Mouse (Mus musculus) inflammation-experienced regulatory T-cells, adult 6 months (primary cell): Measurements from ENCODE around the gene Syt9. TPM values are rescaled to one million over a fixed set of nuclear protein-coding genes. Genes with fewer than 3 reads are reported as not detected.
"Not testable (repeated sequence)": the region's sequence is repeated elsewhere in the genome, so short reads cannot be mapped to it uniquely, and the experiment has no call there.

ENCODE experiments used
- ATAC-seq: one replicate; pipeline ENCODE4 v1.8.0; 2017
- polyA plus RNA-seq, 3 experiments: library from polyadenylated mRNA; unstranded; fragments of 100-300 nt; shearing (Covaris generic); gene quantifications; one replicate each; pipeline ENCODE4 v1.2.1; 2017

The Syt9 gene
- polyA plus RNA-seq, 3 experiments from 2014 or later, result not detected

DNA sequence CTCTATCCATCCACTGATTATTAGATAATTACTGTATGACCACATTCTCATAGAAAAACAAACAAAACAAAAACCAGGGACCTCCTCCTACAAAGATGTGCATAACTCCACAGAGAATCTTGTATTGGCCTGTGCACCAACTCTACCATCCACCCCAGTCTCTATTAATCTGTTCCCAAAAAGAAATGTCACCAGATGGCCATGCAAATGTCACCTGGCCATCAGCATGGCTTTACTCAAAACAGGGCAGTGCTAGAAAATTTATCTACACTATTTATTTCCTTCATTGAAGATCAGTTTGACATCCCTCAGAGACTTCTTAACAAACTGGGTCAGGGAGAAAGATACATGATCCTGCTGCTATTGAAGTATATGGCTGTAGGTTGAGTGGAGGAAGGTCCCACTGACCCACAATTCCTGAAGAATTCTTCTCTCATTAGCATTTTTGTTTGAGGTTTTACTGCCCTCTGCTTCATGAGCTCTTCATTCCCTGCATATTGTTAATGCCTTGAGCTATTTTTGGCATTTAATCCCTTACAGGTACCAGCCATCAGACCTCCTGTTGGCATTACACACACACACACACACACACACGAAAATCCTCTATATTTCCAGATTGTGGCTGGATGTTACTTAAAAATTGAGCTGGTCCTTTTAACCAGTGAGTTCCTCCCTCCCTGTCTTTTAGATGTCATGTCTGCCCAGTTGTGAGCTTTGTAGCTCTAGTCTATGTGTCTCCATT is 91.3 kb downstream of the Syt9 start:
- no peak for ATAC-seq

GRCm38 (mm10) chr7:107462962-107463361 is 92.4 kb downstream of the Syt9 start:
- ATAC-seq, result no peak

GRCm38 (mm10) chr7:107465081-107465480 is 94.6 kb downstream of the Syt9 start:
- no peak for ATAC-seq

DNA sequence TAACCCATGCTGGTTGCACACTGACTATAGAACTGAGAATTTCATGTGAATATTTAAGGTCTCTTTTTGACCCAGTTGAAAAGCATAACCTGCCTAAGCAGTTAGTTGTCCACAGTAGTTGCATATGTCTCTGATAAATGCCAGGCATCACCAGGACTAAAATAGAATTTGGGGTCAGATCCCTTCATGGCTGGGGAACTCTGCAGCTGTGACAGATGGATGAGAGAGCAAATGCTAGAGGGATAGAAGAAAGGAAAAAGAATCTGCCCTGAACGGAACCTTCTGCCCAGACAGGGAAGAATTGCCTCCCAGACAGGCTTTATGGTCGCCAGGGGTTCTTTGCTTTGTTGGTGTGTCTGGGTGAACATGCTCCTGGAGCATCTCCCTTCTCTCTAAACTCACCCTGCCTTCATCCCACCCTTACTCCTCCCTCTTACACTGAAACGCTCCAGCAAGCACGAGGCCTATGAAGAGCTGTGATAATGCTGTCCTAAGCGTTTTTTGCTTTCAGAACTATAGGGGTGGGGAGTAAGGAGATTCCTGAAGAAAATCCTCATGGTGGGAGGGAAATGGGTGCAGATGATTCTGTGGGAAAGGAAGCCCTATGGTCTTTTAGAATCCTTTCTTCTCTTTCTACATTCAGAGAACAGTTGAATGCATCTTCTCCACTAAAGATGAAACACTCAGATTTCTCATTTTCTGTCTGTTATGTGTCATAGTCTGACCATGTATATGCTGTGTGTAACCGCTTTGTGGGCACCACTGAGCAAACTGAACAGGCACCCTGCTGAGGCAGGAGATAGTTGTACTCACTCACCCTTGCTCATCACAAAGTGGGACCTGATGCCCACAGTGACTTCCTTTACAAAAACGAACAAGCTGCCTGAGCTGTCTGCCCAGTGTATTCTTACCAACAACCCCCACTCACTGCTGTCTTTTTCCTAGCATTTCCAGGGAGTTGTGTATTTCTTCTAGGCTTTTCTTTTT is 108.7 kb downstream of the Syt9 start:
- no peak for ATAC-seq

GRCm38 (mm10) chr7:107485709-107486108 is 115.2 kb downstream of the Syt9 start:
- not testable (repeated sequence) for ATAC-seq

DNA sequence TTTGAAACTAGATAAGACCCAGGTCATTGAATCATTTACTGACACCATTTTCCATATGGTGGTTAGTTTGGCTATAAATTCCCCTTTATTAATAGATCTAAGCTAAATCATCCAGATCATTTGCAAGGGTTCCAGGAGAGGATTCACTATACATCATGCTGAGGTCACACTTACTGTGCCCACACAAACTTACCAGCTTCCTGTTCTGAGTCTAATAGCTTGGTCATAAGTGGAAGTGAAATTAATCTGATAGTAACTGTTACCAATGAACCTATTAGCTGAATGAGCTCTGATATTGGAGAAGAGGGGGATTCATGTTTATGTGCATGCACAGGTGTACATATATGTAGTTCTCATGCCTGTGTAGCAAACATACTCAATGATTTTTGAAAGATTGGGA is 124.9 kb downstream of the Syt9 start:
- ATAC-seq, result no peak

- no peak for ATAC-seq
Measured at GRCm38 (mm10) chr7:107496923-107497322, 126.4 kb downstream of the Syt9 start.

- ATAC-seq, result no peak
Measured at GRCm38 (mm10) chr7:107500641-107501040, 130.1 kb downstream of the Syt9 start.

- no peak for ATAC-seq
Measured at GRCm38 (mm10) chr7:107504761-107505712, 134.5 kb downstream of the Syt9 start.

- ATAC-seq, result no peak
Measured at GRCm38 (mm10) chr7:107507920-107508319, 137.4 kb downstream of the Syt9 start.

DNA sequence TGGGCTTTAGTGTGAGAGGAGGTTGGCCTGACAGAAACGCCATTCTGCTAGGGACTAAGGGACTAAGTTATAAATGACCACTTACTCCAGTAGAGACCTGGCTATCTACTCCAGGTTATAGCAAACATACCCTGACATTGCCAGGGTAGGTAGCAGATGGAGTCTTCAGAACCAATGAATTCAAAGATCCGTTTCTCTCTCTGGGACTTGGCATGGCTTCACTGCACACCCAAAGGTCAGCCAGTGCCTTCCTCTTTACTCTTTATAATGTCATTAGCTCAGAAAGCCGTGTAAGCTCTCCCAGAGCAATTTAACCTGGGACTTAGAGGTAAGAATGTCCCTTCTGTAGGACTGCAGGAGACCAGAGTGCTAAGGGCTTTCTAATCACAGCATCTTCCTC is 139.2 kb downstream of the Syt9 start:
- ATAC-seq, result no peak

- ATAC-seq, result no peak
Measured at GRCm38 (mm10) chr7:107516704-107517410, 146.3 kb downstream of the Syt9 start.

DNA sequence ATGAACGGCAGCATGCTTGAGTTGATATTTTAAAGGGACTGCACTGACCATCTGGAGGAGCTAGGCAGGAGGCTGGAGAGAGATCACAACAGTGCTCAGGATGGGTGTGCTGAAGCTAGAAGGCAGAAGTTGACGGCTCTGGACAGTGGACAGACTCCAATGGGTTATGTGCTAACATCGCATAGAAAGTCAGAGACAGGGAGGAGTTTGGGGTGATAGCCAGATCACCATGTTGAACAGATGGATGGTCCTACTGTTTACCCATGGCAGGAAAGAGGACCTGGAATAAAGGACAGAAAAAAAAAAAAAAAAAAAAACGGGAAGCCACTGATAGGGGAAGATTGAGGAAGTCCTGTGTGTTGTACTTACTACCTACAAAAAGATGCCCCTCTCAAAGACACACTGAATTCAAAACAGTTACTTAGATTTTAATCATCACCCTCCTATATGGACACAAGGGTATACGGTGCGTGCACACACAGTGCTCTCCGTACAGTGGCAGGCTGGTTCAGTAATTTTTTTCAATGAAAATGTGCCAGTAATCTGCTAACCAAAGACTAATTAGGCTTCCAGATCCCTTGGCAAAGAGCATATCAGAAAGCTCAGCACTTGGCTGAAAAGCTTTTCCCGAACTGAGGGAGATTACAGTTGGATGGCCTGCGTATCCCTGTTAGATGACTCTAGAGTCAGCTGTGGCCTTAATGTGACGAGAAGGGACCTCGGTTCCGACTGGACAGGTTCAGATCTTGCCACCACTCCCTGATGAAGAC is 148.9 kb downstream of the Syt9 start:
- no peak for ATAC-seq

DNA sequence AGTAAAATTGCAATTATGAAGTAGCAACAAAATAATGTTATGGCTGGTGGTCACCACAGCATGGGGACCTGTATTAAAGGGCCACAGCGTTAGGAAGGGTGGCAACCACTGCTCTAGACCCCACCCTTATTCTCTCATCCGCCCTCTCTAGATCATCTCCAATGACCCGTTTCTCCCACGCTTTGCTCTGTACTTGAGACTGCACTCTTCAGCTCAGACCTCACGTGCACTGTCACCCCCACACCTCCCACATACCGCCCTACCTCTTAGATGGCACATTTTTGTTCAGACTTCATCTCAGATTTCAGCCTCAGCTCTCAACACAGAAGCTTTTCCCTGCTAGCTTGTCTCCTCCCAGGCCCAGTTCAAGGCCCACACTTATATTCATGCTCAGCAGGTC is 150.9 kb downstream of the Syt9 start:
- ATAC-seq, result no peak

DNA sequence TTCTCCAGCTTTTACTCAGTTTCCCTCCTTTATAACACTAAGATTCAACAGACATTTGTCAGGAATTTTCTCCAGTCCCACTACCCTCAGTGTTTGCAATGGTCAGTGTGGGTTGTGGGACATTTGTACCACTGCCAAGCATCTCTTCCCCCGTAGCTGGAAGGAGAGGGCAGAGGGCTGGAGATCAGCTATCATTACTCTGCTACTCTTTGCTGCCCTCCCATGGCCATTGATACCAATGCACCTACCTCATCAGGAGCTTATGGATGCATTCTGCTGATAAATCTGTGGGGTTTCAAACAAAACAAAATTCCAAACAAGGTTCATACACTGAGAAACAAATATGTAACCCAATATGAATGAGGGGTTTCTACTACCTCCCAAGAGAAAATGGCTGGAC is 155.8 kb downstream of the Syt9 start:
- ATAC-seq, result no peak

- no peak for ATAC-seq
Measured at GRCm38 (mm10) chr7:107528169-107528772, 157.7 kb downstream of the Syt9 start.

- no peak for ATAC-seq
Measured at GRCm38 (mm10) chr7:107529364-107529763, 158.8 kb downstream of the Syt9 start.

DNA sequence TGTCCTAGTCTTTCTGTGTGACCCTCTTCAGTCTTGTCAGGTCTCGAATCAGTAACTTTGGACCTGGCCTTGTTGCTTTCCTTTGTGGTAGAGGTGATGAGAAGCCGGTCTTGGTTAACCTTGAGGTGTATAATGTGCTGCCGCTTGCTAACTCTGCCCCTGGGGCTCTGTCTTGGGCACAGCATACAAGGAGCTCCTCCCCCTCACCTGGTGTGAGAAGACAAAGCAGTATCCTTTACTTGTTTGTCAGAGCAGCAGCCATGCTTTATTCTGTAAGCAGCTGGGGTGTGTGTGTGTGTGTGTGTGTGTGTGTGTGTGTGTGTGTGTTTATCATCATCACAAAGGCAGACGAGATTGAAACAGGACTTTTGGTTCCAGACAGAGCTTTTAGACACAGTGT is 164.8 kb downstream of the Syt9 start:
- no peak for ATAC-seq

DNA sequence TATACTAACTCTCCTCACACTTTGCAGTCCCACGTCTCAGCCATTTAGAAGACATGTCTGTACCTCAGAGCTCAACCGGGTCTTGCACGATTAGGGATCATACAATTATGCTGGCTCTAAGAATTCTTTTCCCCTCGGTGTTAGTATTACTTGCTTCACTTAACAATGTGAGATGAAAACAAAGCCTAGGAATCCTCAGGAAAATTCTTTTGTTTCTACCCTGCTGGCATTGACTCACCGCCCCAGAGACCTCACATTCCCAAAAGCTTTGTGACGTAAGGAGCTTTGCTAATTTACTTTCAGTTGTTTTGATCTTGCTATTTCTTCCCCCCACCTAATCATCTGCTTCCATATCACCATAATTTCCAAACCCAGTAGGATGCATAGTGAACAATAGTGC is 166.0 kb downstream of the Syt9 start:
- ATAC-seq, result no peak

DNA sequence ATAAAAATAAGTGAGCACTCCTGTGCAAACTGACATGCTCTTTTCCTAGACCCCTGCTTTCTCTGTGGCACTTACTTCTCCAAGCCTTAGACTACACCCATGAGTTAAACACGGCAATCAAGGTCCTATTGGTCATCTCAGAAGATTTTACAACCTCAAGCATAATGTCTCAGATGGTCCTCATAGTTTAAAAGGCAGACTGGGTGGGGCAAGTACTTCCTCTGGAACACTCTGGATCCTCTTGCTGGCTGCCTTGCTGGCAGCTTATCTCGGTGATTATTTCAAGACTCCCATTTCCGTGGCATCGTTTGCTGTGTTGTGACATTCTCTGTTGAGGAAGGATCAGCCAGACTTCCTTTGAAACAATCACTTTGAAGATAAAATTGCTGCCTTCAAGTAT is 169.5 kb downstream of the Syt9 start:
- no peak for ATAC-seq

GRCm38 (mm10) chr7:107545011-107545410 is 174.5 kb downstream of the Syt9 start:
- no peak for ATAC-seq
